Mouse (Mus musculus): ENCODE measurements around the gene Olfr420. TPM values are rescaled to one million over a fixed set of nuclear protein-coding genes. Genes with fewer than 3 reads are reported as not detected.

Olfr420 gene
- not detected for total RNA-seq (2021)
- polyA plus RNA-seq (2012; rRNA removed) = not detected in 2 replicates
- long read RNA-seq = 0 reads

- H3K4me3 ChIP-seq = no peak within 1 kb of the TSS
- no peaks in the 10 kb centered on the region for H3K27me3 ChIP-seq (ENCODE audit: control insufficient read depth, insufficient read depth, low read length)
- H3K36me3 ChIP-seq (ENCODE audit: control insufficient read depth, insufficient read depth, low read length) = no peaks in the 10 kb centered on the region
- no peak within 1 kb of the TSS for H3K27ac ChIP-seq
- TF ChIP-seq EP300 (IDR thresholded peaks at IDR 0.05; ENCODE audit: insufficient read depth, low read depth, low read length) (no peak), CTCF (IDR thresholded peaks at IDR 0.05) (no peak), POLR2A (IDR thresholded peaks at IDR 0.05; ENCODE audit: insufficient read depth, low read depth, low read length) (no peak)
- intact Hi-C loops (cut with DNase I) = no loop called here
- no peaks in the 10 kb centered on the region for H3K79me2 ChIP-seq (replicated peaks; ENCODE audit: control insufficient read depth, insufficient read depth, low read length)
- no peaks in the 10 kb centered on the region for H3K4me1 ChIP-seq (ENCODE audit: control insufficient read depth, insufficient read depth, low read length)
- no peak within 1 kb of the TSS for H3K9ac ChIP-seq (ENCODE audit: low read depth, low read length)
- DNase-seq = no peak
- WGBS = 73% methylated on average over 1 of the region's 1 CpGs
Measured at GRCm38 (mm10) chr1:174155333-174155732, at the start of gene Olfr420. TSS of gene Olfr420 (plus strand) at chr1:174155633.

GRCm38 (mm10) chr1:174121062-174121461, 34.4 kb upstream of the Olfr420 start, which contains the start of gene Olfr231:
TSS of gene Olfr231 (minus strand) at chr1:174121162.
- Histone ChIP-seq H3K9ac (ENCODE audit: low read depth, low read length) (no peak within 1 kb of the TSS), H3K4me1 (ENCODE audit: control insufficient read depth, insufficient read depth, low read length) (no peaks in the 10 kb centered on the region), H3K4me3 (no peak within 1 kb of the TSS), H3K27me3 (ENCODE audit: control insufficient read depth, insufficient read depth, low read length) (no peaks in the 10 kb centered on the region), H3K79me2 (replicated peaks; ENCODE audit: control insufficient read depth, insufficient read depth, low read length) (no peaks in the 10 kb centered on the region), H3K27ac (no peak within 1 kb of the TSS), H3K36me3 (ENCODE audit: control insufficient read depth, insufficient read depth, low read length) (no peaks in the 10 kb centered on the region)
- intact Hi-C loops (cut with DNase I) = no loop called here
- WGBS = 58% methylated on average over 2 of the region's 2 CpGs
- TF ChIP-seq POLR2A (IDR thresholded peaks at IDR 0.05; ENCODE audit: insufficient read depth, low read depth, low read length) (no peak), CTCF (IDR thresholded peaks at IDR 0.05) (no peak), EP300 (IDR thresholded peaks at IDR 0.05; ENCODE audit: insufficient read depth, low read depth, low read length) (no peak)
- no peak for DNase-seq

GRCm38 (mm10) chr1:174131217-174131616, 24.2 kb upstream of the Olfr420 start, which contains the start of gene Olfr424:
TSS of gene Olfr424 (plus strand) at chr1:174131517.
- no peaks in the 10 kb centered on the region for H3K79me2 ChIP-seq (replicated peaks; ENCODE audit: control insufficient read depth, insufficient read depth, low read length)
- H3K9ac ChIP-seq (ENCODE audit: low read depth, low read length) = no peak within 1 kb of the TSS
- no peaks in the 10 kb centered on the region for H3K4me1 ChIP-seq (ENCODE audit: control insufficient read depth, insufficient read depth, low read length)
- H3K27ac ChIP-seq = no peak within 1 kb of the TSS
- intact Hi-C loops (cut with DNase I) = no loop called here
- H3K36me3 ChIP-seq (ENCODE audit: control insufficient read depth, insufficient read depth, low read length) = no peaks in the 10 kb centered on the region
- TF ChIP-seq POLR2A (IDR thresholded peaks at IDR 0.05; ENCODE audit: insufficient read depth, low read depth, low read length) = no peak
- no peak for TF ChIP-seq CTCF (IDR thresholded peaks at IDR 0.05)
- no peak for TF ChIP-seq EP300 (IDR thresholded peaks at IDR 0.05; ENCODE audit: insufficient read depth, low read depth, low read length)
- 78% methylated on average over 3 of the region's 3 CpGs for WGBS
- no peak for DNase-seq
- no peaks in the 10 kb centered on the region for H3K27me3 ChIP-seq (ENCODE audit: control insufficient read depth, insufficient read depth, low read length)
- no peak within 1 kb of the TSS for H3K4me3 ChIP-seq

- 83% methylated on average over 3 of the region's 3 CpGs for WGBS
- Histone ChIP-seq H3K27ac (no peak overlapping the region), H3K79me2 (replicated peaks; ENCODE audit: control insufficient read depth, insufficient read depth, low read length) (no peaks in the 10 kb centered on the region), H3K36me3 (ENCODE audit: control insufficient read depth, insufficient read depth, low read length) (no peaks in the 10 kb centered on the region), H3K9ac (ENCODE audit: low read depth, low read length) (no peak overlapping the region), H3K4me3 (no peak overlapping the region), H3K27me3 (ENCODE audit: control insufficient read depth, insufficient read depth, low read length) (no peaks in the 10 kb centered on the region), H3K4me1 (ENCODE audit: control insufficient read depth, insufficient read depth, low read length) (no peaks in the 10 kb centered on the region)
- DNase-seq = no peak
- intact Hi-C loops (cut with DNase I) = no loop called here
- TF ChIP-seq EP300 (IDR thresholded peaks at IDR 0.05; ENCODE audit: insufficient read depth, low read depth, low read length) = no peak
- no peak for TF ChIP-seq POLR2A (IDR thresholded peaks at IDR 0.05; ENCODE audit: insufficient read depth, low read depth, low read length)
- no peak for TF ChIP-seq CTCF (IDR thresholded peaks at IDR 0.05)
Measured at GRCm38 (mm10) chr1:174131999-174132398, 23.4 kb upstream of the Olfr420 start.

- intact Hi-C loops (cut with DNase I) = no loop called here
- no peaks in the 10 kb centered on the region for H3K36me3 ChIP-seq (ENCODE audit: control insufficient read depth, insufficient read depth, low read length)
- DNase-seq = no peak
- H3K9ac ChIP-seq (ENCODE audit: low read depth, low read length) = no peak overlapping the region
- no peak overlapping the region for H3K27ac ChIP-seq
- H3K27me3 ChIP-seq (ENCODE audit: control insufficient read depth, insufficient read depth, low read length) = no peaks in the 10 kb centered on the region
- no peak overlapping the region for H3K4me3 ChIP-seq
- WGBS = 49% methylated on average over 2 of the region's 2 CpGs
- no peaks in the 10 kb centered on the region for H3K4me1 ChIP-seq (ENCODE audit: control insufficient read depth, insufficient read depth, low read length)
- TF ChIP-seq CTCF (IDR thresholded peaks at IDR 0.05) (no peak), POLR2A (IDR thresholded peaks at IDR 0.05; ENCODE audit: insufficient read depth, low read depth, low read length) (no peak)
- H3K79me2 ChIP-seq (replicated peaks; ENCODE audit: control insufficient read depth, insufficient read depth, low read length) = no peaks in the 10 kb centered on the region
Measured at GRCm38 (mm10) chr1:174141384-174141783, 14.0 kb upstream of the Olfr420 start.

GRCm38 (mm10) chr1:174146696-174147095, 8.7 kb upstream of the Olfr420 start:
- intact Hi-C loops (cut with DNase I) = no loop called here
- no peak overlapping the region for H3K27ac ChIP-seq
- no peaks in the 10 kb centered on the region for H3K27me3 ChIP-seq (ENCODE audit: control insufficient read depth, insufficient read depth, low read length)
- 33% methylated on average over 1 of the region's 1 CpGs for WGBS
- H3K36me3 ChIP-seq (ENCODE audit: control insufficient read depth, insufficient read depth, low read length) = no peaks in the 10 kb centered on the region
- DNase-seq = no peak
- H3K9ac ChIP-seq (ENCODE audit: low read depth, low read length) = no peak overlapping the region
- no peak overlapping the region for H3K4me3 ChIP-seq
- no peaks in the 10 kb centered on the region; the same call in 1 of the 2 replicates for H3K4me1 ChIP-seq (ENCODE audit: control insufficient read depth, insufficient read depth, low read length)
- H3K79me2 ChIP-seq (replicated peaks; ENCODE audit: control insufficient read depth, insufficient read depth, low read length) = no peaks in the 10 kb centered on the region
- TF ChIP-seq EP300 (IDR thresholded peaks at IDR 0.05; ENCODE audit: insufficient read depth, low read depth, low read length) = no peak
- TF ChIP-seq CTCF (IDR thresholded peaks at IDR 0.05) = no peak
- no peak for TF ChIP-seq POLR2A (IDR thresholded peaks at IDR 0.05; ENCODE audit: insufficient read depth, low read depth, low read length)
